Mouse (Mus musculus) bone marrow, adult 2 months (tissue): ENCODE results near the gene Ntn1.

Source experiments
- CTCF ChIP-seq: fragments of 200-500 bp; IDR thresholded peaks from 2 replicates; pipeline ENCODE4 v1.5.1; 2011; ENCODE audit warnings: low read length, control low read depth; ENCODE audit not compliant: control insufficient read depth, insufficient read depth
- POLR2A ChIP-seq: fragments of 200-500 bp; IDR thresholded peaks from 2 replicates; pipeline ENCODE4 v1.6.1; 2011; ENCODE audit warnings: low read depth, mild to moderate bottlenecking, control low read depth, low read length, borderline replicate concordance; ENCODE audit not compliant: control insufficient read depth

DNA sequence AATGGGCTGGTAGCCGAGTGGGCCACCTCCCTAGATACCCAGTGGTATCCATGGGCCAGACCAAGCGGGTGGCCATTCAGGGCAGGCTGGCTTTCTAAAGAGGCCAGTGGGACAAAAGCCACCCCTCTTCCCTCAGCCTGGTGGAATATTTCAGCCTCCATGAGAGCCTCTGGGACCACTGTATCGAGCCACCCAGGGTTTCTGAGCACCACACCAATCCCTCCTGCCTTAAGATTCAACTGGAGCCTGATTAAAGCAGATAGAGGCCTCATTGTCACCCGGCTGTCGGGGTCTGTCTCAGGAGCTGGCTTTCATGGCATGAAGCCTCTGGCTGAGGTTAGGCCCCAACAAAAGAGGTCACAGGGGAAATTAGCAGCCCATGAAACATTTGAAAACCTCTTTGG is 174.0 kb downstream of the Ntn1 start:
- TF ChIP-seq POLR2A = no peak
- no peak for TF ChIP-seq CTCF
